Mouse (Mus musculus): Measurements from ENCODE around the gene March8. TPM values are rescaled to one million over a fixed set of nuclear protein-coding genes. Genes with fewer than 3 reads are reported as not detected.

Gene March8
- polyA plus RNA-seq, 1 experiment, result 112 TPM

DNA sequence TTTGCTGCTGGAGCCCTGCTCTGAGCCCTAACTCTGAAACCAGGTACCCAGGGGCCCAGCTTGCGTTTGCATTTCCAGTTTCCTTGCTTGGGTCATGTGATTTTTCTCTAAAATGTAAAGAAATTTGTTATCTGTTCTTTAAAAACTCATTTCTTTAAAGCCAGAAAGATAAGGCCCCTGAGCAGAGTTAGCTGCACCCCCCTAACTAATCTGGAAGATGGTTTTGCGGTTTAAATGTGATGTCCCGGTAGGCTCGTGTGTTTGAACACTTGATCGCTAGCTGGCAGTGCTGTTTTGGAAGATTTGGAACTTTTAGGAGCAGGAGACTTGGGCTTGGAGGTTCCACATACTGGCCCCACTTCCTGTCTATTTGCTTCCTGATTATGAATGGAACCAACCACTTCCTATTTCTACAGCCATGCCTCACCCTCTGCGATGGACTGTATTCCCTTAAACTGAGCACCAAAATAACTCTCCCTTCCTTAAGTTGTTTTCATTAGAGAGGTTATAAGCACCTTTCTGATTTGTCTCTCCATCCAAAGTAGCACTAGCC, 78.3 kb downstream of the March8 start:
- DNase-seq, result no peak
- H3K4me1 ChIP-seq (ENCODE audit: control insufficient read depth, insufficient read depth, low read length), result 0 out of 2 replicates have a peak, but pooled peaks cover 4% of the 10 kb centered on the region
- H3K27me3 ChIP-seq (replicated peaks; ENCODE audit: control insufficient read depth, insufficient read depth, low read length), result no peaks in the 10 kb centered on the region
- no peaks in the 10 kb centered on the region for H3K36me3 ChIP-seq (ENCODE audit: control insufficient read depth, insufficient read depth, low read length)
- TF ChIP-seq POLR2A (IDR thresholded peaks at IDR 0.05; ENCODE audit: low read depth, low read length), result no peak
- no peak for TF ChIP-seq CTCF (conservative IDR thresholded peaks at IDR 0.05; ENCODE audit: insufficient read depth, insufficient read length, low read depth, low read length)
- WGBS, result 88% methylated on average over 6 of the region's 6 CpGs
- H3K27ac ChIP-seq (ENCODE audit: insufficient read depth, low read depth, low read length), result no peak overlapping the region
- no peak overlapping the region for H3K4me3 ChIP-seq (ENCODE audit: insufficient read depth, low read depth, low read length)

DNA sequence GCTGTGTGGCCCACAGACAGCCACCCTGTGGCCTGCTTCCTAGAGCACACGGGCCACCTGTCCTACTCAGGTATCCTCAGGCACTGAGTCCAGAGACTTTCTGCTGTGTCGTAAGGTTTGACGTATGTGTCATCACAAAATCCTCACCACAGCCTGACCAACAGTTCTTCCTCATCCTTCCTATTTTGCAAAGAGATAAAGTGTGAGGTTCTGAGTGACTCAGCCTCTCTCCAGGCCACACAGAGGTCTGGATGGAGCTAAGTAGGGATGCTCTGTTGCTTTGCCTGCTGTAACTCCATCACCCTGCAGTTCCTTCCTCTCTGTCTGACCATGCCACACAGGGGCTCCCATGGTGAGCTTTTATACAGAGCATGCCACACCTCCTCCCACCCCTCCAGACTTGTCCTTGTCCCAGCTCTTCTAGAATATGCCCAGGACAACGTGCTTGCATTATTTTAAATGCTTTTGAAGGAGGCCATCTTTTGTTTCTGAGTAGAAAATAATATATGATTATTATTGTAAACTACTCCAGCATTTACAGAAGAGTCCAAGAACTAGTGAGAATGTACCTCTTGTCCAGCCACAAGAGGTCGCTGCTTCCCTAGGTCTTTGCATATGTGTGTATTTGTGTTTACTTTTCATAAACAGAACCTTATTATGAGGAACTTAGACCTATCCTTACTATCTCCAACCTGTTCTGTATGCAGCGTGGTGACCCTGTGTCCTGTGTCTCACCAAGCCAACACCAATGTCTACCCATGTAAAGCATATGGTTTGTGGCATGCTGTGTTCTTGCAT, 79.9 kb downstream of the March8 start:
- 67% methylated on average over 6 of the region's 6 CpGs for WGBS
- H3K4me1 ChIP-seq (ENCODE audit: control insufficient read depth, insufficient read depth, low read length), result 0 out of 2 replicates have a peak, but pooled peaks cover 4% of the 10 kb centered on the region
- H3K36me3 ChIP-seq (ENCODE audit: control insufficient read depth, insufficient read depth, low read length), result no peaks in the 10 kb centered on the region
- no peak overlapping the region for H3K27ac ChIP-seq (ENCODE audit: insufficient read depth, low read depth, low read length)
- no peaks in the 10 kb centered on the region for H3K27me3 ChIP-seq (replicated peaks; ENCODE audit: control insufficient read depth, insufficient read depth, low read length)
- TF ChIP-seq CTCF (conservative IDR thresholded peaks at IDR 0.05; ENCODE audit: insufficient read depth, insufficient read length, low read depth, low read length) (no peak), POLR2A (IDR thresholded peaks at IDR 0.05; ENCODE audit: low read depth, low read length) (no peak)
- peak; percentile 21 for DNase-seq
- no peak overlapping the region for H3K4me3 ChIP-seq (ENCODE audit: insufficient read depth, low read depth, low read length)

DNA sequence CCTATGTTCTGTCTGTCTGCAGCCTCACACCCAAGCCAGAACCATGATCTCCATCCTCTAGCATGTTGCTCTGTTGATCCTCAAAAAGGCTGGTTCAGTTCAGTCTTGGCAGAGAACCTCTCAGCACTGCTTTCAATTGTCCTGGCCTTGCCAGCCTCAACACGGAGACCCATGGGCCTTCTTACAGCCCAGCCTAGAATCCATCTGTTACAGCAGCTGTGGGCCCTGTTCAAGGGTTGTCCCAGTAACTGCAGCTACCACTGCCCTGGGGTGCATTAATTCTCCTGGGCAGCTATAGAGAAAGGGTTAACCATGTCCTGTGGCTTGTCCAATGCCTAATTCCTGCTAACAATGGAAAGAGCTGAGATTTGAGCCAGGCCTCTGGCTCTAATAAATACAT, 80.7 kb downstream of the March8 start:
- Histone ChIP-seq H3K27ac (ENCODE audit: insufficient read depth, low read depth, low read length) (no peak overlapping the region), H3K36me3 (ENCODE audit: control insufficient read depth, insufficient read depth, low read length) (no peaks in the 10 kb centered on the region)
- 91% methylated on average over 1 of the region's 1 CpGs for WGBS

DNA sequence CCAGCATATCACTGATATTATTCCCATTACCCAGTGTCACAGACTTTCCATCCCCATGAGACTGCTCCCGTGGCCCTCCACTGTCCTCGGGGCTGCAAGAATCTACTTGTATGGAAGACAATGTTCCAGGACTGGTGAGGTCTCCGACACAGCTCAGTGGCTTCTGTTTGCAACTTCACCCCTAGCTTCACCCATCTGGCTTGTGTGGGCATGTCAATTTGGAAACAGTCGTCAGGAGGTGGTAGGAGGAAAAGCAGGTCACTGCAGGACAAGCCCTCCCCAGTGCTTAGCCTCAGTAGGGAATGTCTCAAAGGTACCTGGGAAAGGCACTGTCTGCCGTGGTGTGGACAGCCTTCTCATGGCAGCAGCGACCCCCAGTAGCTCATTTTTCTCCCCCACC, 81.9 kb downstream of the March8 start:
- no peak for DNase-seq
- Histone ChIP-seq H3K4me1 (ENCODE audit: control insufficient read depth, insufficient read depth, low read length) (0 out of 2 replicates have a peak, but pooled peaks cover 4% of the 10 kb centered on the region), H3K4me3 (ENCODE audit: insufficient read depth, low read depth, low read length) (no peak overlapping the region), H3K27ac (ENCODE audit: insufficient read depth, low read depth, low read length) (no peak overlapping the region), H3K36me3 (ENCODE audit: control insufficient read depth, insufficient read depth, low read length) (no peaks in the 10 kb centered on the region), H3K27me3 (replicated peaks; ENCODE audit: control insufficient read depth, insufficient read depth, low read length) (no peaks in the 10 kb centered on the region)
- TF ChIP-seq CTCF (conservative IDR thresholded peaks at IDR 0.05; ENCODE audit: insufficient read depth, insufficient read length, low read depth, low read length), result no peak
- no peak for TF ChIP-seq POLR2A (IDR thresholded peaks at IDR 0.05; ENCODE audit: low read depth, low read length)
- WGBS, result 52% methylated on average over 6 of the region's 6 CpGs

More for the DNA sequence above, 80.7 kb downstream of the March8 start:
- Histone ChIP-seq H3K4me1 (ENCODE audit: control insufficient read depth, insufficient read depth, low read length) (0 out of 2 replicates have a peak, but pooled peaks cover 4% of the 10 kb centered on the region), H3K4me3 (ENCODE audit: insufficient read depth, low read depth, low read length) (no peak overlapping the region), H3K27me3 (replicated peaks; ENCODE audit: control insufficient read depth, insufficient read depth, low read length) (no peaks in the 10 kb centered on the region)
- no peak for DNase-seq
- no peak for TF ChIP-seq POLR2A (IDR thresholded peaks at IDR 0.05; ENCODE audit: low read depth, low read length)
- TF ChIP-seq CTCF (conservative IDR thresholded peaks at IDR 0.05; ENCODE audit: insufficient read depth, insufficient read length, low read depth, low read length), result no peak

DNA sequence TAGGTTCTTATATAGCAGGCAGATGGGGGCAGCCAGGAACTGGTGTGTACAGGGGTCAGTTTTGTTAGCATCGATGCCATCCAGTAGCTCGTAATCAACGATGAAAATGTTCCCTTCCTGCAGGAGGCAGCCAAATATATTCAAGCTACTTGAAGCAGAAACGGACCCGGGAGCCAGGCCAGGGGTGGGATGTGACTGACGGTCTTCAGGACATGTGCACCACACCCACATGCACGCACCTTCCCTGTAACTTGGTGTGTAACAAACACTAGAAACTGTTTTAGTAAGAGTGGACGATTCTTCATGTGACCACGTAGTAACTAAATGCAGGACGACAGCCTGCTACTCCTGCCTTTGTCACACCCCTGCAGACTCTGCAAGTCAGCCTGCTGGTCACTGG, 82.4 kb downstream of the March8 start:
- Histone ChIP-seq H3K4me1 (ENCODE audit: control insufficient read depth, insufficient read depth, low read length) (0 out of 2 replicates have a peak, but pooled peaks cover 2% of the 10 kb centered on the region), H3K36me3 (ENCODE audit: control insufficient read depth, insufficient read depth, low read length) (no peaks in the 10 kb centered on the region), H3K27ac (ENCODE audit: insufficient read depth, low read depth, low read length) (no peak overlapping the region), H3K4me3 (ENCODE audit: insufficient read depth, low read depth, low read length) (no peak overlapping the region), H3K27me3 (replicated peaks; ENCODE audit: control insufficient read depth, insufficient read depth, low read length) (no peaks in the 10 kb centered on the region)
- TF ChIP-seq CTCF (conservative IDR thresholded peaks at IDR 0.05; ENCODE audit: insufficient read depth, insufficient read length, low read depth, low read length), result no peak
- TF ChIP-seq POLR2A (IDR thresholded peaks at IDR 0.05; ENCODE audit: low read depth, low read length), result no peak
- no peak for DNase-seq
- 54% methylated on average over 10 of the region's 10 CpGs for WGBS

DNA sequence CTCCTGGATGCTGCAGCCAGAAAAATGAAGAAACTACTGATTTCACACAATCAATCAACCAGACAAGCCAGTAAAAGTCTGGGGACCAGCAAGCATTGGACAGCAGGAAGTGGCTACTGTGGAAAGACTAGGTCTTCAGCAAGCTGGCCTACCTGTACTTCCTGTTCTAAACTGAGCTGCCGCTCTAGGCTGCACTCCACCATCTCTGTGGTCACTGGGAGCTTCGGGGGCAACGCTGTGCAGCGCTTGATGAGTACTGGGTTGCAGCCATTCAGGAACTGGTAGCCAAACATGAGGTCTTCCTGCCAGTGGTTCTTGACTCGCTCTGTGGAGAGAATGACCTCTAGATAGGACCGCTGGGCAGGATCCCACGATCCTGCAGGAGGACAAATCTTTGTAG, 85.2 kb downstream of the March8 start:
- no peak overlapping the region for H3K4me3 ChIP-seq (ENCODE audit: insufficient read depth, low read depth, low read length)
- H3K27me3 ChIP-seq (replicated peaks; ENCODE audit: control insufficient read depth, insufficient read depth, low read length), result no peaks in the 10 kb centered on the region
- no peaks in the 10 kb centered on the region for H3K36me3 ChIP-seq (ENCODE audit: control insufficient read depth, insufficient read depth, low read length)
- no peak overlapping the region for H3K27ac ChIP-seq (ENCODE audit: insufficient read depth, low read depth, low read length)
- no peak for DNase-seq
- TF ChIP-seq CTCF (conservative IDR thresholded peaks at IDR 0.05; ENCODE audit: insufficient read depth, insufficient read length, low read depth, low read length) (no peak), POLR2A (IDR thresholded peaks at IDR 0.05; ENCODE audit: low read depth, low read length) (no peak)
- WGBS, result 88% methylated on average over 7 of the region's 7 CpGs
- 0 out of 2 replicates have a peak, but pooled peaks cover 2% of the 10 kb centered on the region for H3K4me1 ChIP-seq (ENCODE audit: control insufficient read depth, insufficient read depth, low read length)

DNA sequence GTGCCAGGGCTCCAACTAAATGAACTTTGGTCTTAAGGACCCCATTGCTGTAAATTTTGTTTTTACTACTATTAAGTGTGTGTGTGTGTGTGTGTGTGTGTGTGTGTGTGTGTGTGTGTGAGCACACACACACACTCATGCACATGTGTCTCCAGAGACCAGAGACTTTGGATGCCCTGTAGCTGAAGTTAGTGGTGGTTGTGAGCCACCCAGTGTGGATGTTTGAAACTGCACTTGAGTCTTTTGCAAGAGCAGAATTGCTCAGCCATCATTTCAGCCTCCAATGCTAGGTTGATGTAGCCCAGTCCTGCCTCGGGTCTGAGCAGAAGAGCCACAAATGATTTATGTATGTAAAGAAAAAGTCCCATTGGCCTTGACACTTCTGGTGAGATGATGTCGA, 85.8 kb downstream of the March8 start:
- TF ChIP-seq CTCF (conservative IDR thresholded peaks at IDR 0.05; ENCODE audit: insufficient read depth, insufficient read length, low read depth, low read length) (peak; percentile 59), POLR2A (IDR thresholded peaks at IDR 0.05; ENCODE audit: low read depth, low read length) (no peak)
- Histone ChIP-seq H3K4me1 (ENCODE audit: control insufficient read depth, insufficient read depth, low read length) (0 out of 2 replicates have a peak, but pooled peaks cover 2% of the 10 kb centered on the region), H3K4me3 (ENCODE audit: insufficient read depth, low read depth, low read length) (no peak overlapping the region), H3K27me3 (replicated peaks; ENCODE audit: control insufficient read depth, insufficient read depth, low read length) (no peaks in the 10 kb centered on the region), H3K27ac (ENCODE audit: insufficient read depth, low read depth, low read length) (no peak overlapping the region), H3K36me3 (ENCODE audit: control insufficient read depth, insufficient read depth, low read length) (no peaks in the 10 kb centered on the region)
- 35% methylated on average over 2 of the region's 2 CpGs for WGBS
- peak; percentile 42 for DNase-seq
